Mouse (Mus musculus) neural tube, embryonic 12.5 days (tissue): Measurements from ENCODE around the gene Rora. TPM values are rescaled to one million over a fixed set of nuclear protein-coding genes. Genes with fewer than 3 reads are reported as not detected.

ENCODE experiments used
- ATAC-seq: fragments of 200-750 bp; cut with Nextera tagmentation; 2 replicates; pipeline ENCODE4 v1.8.0; 2017; ENCODE audit warnings: low read depth, mild to moderate bottlenecking, moderate TSS enrichment, moderate library complexity; ENCODE audit not compliant: low FRiP score
- H3K27ac ChIP-seq: fragments of 300-500 bp; sonication (generic); 2 replicates; pipeline ENCODE4 v1.5.1; 2016
- H3K27me3 ChIP-seq: fragments of 300-500 bp; sonication (generic); replicated peaks from 2 replicates; pipeline ENCODE4 v1.6.1; 2016; ENCODE audit warnings: mild to moderate bottlenecking
- H3K36me3 ChIP-seq: fragments of 300-500 bp; sonication (generic); 2 replicates; pipeline ENCODE4 v1.6.1; 2016; ENCODE audit warnings: mild to moderate bottlenecking
- H3K4me1 ChIP-seq: fragments of 300-500 bp; sonication (generic); 2 replicates; pipeline ENCODE4 v1.6.1; 2016
- H3K4me2 ChIP-seq: fragments of 300-500 bp; sonication (generic); replicated peaks from 2 replicates; pipeline ENCODE4 v1.6.1; 2016; ENCODE audit warnings: mild to moderate bottlenecking
- H3K4me3 ChIP-seq: fragments of 300-500 bp; sonication (generic); 2 replicates; pipeline ENCODE4 v1.5.1; 2016
- H3K9ac ChIP-seq: fragments of 300-500 bp; sonication (generic); 2 replicates; pipeline ENCODE4 v1.6.1; 2016; ENCODE audit warnings: mild to moderate bottlenecking
- H3K9me3 ChIP-seq: fragments of 300-500 bp; sonication (generic); 2 replicates; pipeline ENCODE4 v1.6.1; 2016; ENCODE audit warnings: mild to moderate bottlenecking
- WGBS: fragments of 180-500 bp; shearing (Covaris S2); methylation state at CpG from one replicate; pipeline ENCODE4 v1.1.7; 2016; 5-methylcytosine and 5-hydroxymethylcytosine counted together
- polyA plus RNA-seq: library from polyadenylated mRNA; unstranded; fragments of >200 nt; fragmentation: Nextera tagmentation; extraction: Ambion mirVana; gene quantifications from 2 replicates; pipeline ENCODE4 v1.2.1, GENCODE M21; 2016

The Rora gene
- polyA plus RNA-seq, 1 experiment from 2014 or later: 5.3 TPM

DNA sequence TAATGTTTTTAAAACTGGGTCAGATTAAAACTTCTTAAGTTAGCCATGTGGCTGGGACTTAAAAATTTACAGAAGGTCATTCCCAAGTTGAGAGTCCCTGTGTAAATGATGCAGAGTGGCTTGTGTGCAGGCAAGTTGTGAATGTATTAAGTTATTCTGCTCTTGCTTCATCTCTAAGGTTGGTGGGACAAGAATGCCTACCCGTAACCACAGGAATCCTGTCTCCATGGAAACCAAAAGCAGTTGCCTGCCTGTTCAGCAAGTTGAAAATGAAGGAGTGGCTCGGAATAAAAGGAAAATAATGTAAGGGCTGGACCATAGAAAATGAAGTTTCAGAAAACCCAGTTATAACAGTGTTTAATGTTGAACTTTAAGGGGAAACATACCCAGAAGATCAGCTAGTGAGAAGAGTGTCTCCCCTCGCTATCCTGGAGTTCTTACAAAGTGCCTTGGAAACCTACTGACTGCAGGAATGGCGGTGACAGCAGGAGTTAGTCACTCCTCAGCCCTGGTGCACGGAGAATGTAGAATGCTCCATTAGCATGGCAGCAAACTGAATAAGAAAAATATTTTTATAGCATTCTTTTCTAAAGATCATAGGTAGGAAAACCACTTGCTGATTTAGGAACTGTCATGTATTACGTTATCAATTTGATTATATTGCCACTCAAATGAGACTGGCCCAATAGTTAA lies 778.4 kb downstream of the Rora start:
- Histone ChIP-seq H3K9ac (no peak overlapping the region), H3K36me3 (peaks cover 21% of the 10 kb centered on the region), H3K4me3 (no peak overlapping the region), H3K4me1 (no peaks in the 10 kb centered on the region), H3K4me2 (no peak overlapping the region), H3K27me3 (no peaks in the 10 kb centered on the region), H3K27ac (no peak overlapping the region), H3K9me3 (no peaks in the 10 kb centered on the region)
- WGBS: 31% methylated on average over 6 of the region's 6 CpGs
- no peak for ATAC-seq

- 88% methylated on average over 10 of the region's 10 CpGs for WGBS
- H3K27ac ChIP-seq: no peak overlapping the region
- 0 out of 2 replicates have a peak, but pooled peaks cover 5% of the 10 kb centered on the region for H3K36me3 ChIP-seq
- no peaks in the 10 kb centered on the region for H3K9me3 ChIP-seq
- H3K27me3 ChIP-seq: no peaks in the 10 kb centered on the region
- H3K4me3 ChIP-seq: no peak overlapping the region
- H3K4me1 ChIP-seq: 0 out of 2 replicates have a peak, but pooled peaks cover 6% of the 10 kb centered on the region
- H3K9ac ChIP-seq: no peak overlapping the region
- no peak for ATAC-seq
- H3K4me2 ChIP-seq: no peak overlapping the region
Measured at GRCm38 (mm10) chr9:69435194-69435593, 781.6 kb downstream of the Rora start.

- Histone ChIP-seq H3K4me2 (no peak overlapping the region), H3K27ac (no peak overlapping the region), H3K9me3 (no peaks in the 10 kb centered on the region), H3K36me3 (0 out of 2 replicates have a peak, but pooled peaks cover 1% of the 10 kb centered on the region), H3K4me1 (0 out of 2 replicates have a peak, but pooled peaks cover 6% of the 10 kb centered on the region), H3K9ac (no peak overlapping the region), H3K27me3 (no peaks in the 10 kb centered on the region), H3K4me3 (no peak overlapping the region)
- no peak for ATAC-seq
Measured at GRCm38 (mm10) chr9:69435662-69436061, 782.1 kb downstream of the Rora start.
